Mouse (Mus musculus) megakaryocyte, embryonic 14.5 days (primary cell): ENCODE results near the gene Psph.

ENCODE experiments used
- FLI1 ChIP-seq: IDR thresholded peaks from 2 replicates; pipeline ENCODE4 v1.6.1; 2012; ENCODE audit warnings: low read length, inconsistent platforms, mixed read lengths
- GATA1 ChIP-seq: IDR thresholded peaks from 3 replicates; pipeline ENCODE4 v1.6.1; 2012; ENCODE audit warnings: mixed read lengths, low read length, inconsistent platforms, borderline replicate concordance

- TF ChIP-seq GATA1 (no peak), FLI1 (no peak)
These were observed 44.3 kb downstream of the Psph start for GRCm38 (mm10) chr5:129742903-129743488.
